Mouse (Mus musculus): ENCODE results near the gene AI413582.

GRCm38 (mm10) chr17:27533354-27533753, 32.2 kb downstream of the AI413582 start:
- 0 out of 2 replicates have a peak, but pooled peaks have one; percentile 25 for TF ChIP-seq CTCF (IDR thresholded peaks at IDR 0.05; ENCODE audit: insufficient read depth, low read length)
- no peak for TF ChIP-seq POLR2A (IDR thresholded peaks at IDR 0.05; ENCODE audit: borderline replicate concordance, extremely low read depth, low read depth, low read length)
